In genomic region chr2:19414222-19414965, GRCm38 (mm10) we compare ENCODE assay signal across 8 mouse cellular contexts. TPM values are rescaled to one million over a fixed set of nuclear protein-coding genes. Genes with fewer than 3 reads are reported as not detected.
DNase-seq lines count a peak whose midpoint lies in the region; ATAC-seq and TF ChIP-seq lines count a peak whose summit lies in the region.

No protein-coding gene starts in this region.

- H3K4me3 ChIP-seq in forebrain, embryonic 13.5 days: peak overlapping the region; percentile 27
- peak overlapping the region; percentile 13 for H3K4me3 ChIP-seq in lung, embryonic 14.5 days (ENCODE audit: low read depth, low read length)

- 20% methylated on average over 19 of the region's 19 CpGs for WGBS in forebrain, embryonic 13.5 days
- 17% methylated on average over 19 of the region's 19 CpGs for WGBS in lung, embryonic 14.5 days

- no peaks in the 10 kb centered on the region for H3K9me3 ChIP-seq in forebrain, embryonic 13.5 days (replicated peaks)
- H3K9me3 ChIP-seq in lung, embryonic 14.5 days (ENCODE audit: low read depth, low read length): no peaks in the 10 kb centered on the region; the same call in 1 of the 2 replicates

- TF ChIP-seq CTCF in lung, embryonic 14.5 days (IDR thresholded peaks at IDR 0.05; ENCODE audit: low read depth): peak; percentile 83

- H3K9ac ChIP-seq in forebrain, embryonic 13.5 days: no peak overlapping the region
- no peak overlapping the region for H3K9ac ChIP-seq in lung, embryonic 14.5 days

- peak; percentile 76 for ATAC-seq in forebrain, embryonic 13.5 days
- ATAC-seq in lung, embryonic 14.5 days (ENCODE audit: insufficient read depth): peak; percentile 69
- 0 out of 2 replicates have a peak, but pooled peaks have one; percentile 5 for ATAC-seq in neutrophil, adult 5-6 weeks (ENCODE audit: extremely low read depth, insufficient number of reproducible peaks, low FRiP score, poor library complexity, severe bottlenecking)

- no peaks in the 10 kb centered on the region for H3K4me1 ChIP-seq in forebrain, embryonic 13.5 days
- no peaks in the 10 kb centered on the region for H3K4me1 ChIP-seq in lung, embryonic 14.5 days (ENCODE audit: insufficient read depth)

- H3K27ac ChIP-seq in forebrain, embryonic 13.5 days: no peak overlapping the region
- H3K27ac ChIP-seq in lung, embryonic 14.5 days (ENCODE audit: low read depth): no peak overlapping the region

- peak; percentile 72 for DNase-seq in Muller cell, postnatal 12 days (ENCODE audit: inconsistent ontology term)
- peak; percentile 16 for DNase-seq in cerebellum, adult 11-12 months
- DNase-seq in heart, postnatal 4 days: peak; percentile 78
- DNase-seq in layer of hippocampus, adult 8-10 months (ENCODE audit: low spot score in 2 of 2): peak; percentile 22 to 76
- peak; percentile 76 for DNase-seq in lung, embryonic 14.5 days
- DNase-seq in thymus, postnatal 14 days: peak; percentile 74

- peaks cover 12% of the 10 kb centered on the region; the same call in 1 of the 2 replicates for H3K27me3 ChIP-seq in forebrain, embryonic 13.5 days
- H3K27me3 ChIP-seq in lung, embryonic 14.5 days (ENCODE audit: insufficient read depth, low read length): no peaks in the 10 kb centered on the region

- H3K36me3 ChIP-seq in forebrain, embryonic 13.5 days (ENCODE audit: poor library complexity, severe bottlenecking): no peaks in the 10 kb centered on the region
- H3K36me3 ChIP-seq in lung, embryonic 14.5 days (ENCODE audit: insufficient read depth): no peaks in the 10 kb centered on the region

- peak overlapping the region; percentile 56 for H3K4me2 ChIP-seq in forebrain, embryonic 13.5 days
- H3K4me2 ChIP-seq in lung, embryonic 14.5 days: peak overlapping the region; percentile 54

RNA-seq across cellular contexts. Expression of gene Ptf1a, which starts 31.1 kb away (rescaled TPM):
- 0.24 and 0.36 TPM in 2 replicates for polyA plus RNA-seq in forebrain, embryonic 13.5 days (2015; fragmentation: Nextera tagmentation; extraction: Ambion mirVana)
- not detected for total RNA-seq in heart, postnatal 4 days (2021)
- total RNA-seq in layer of hippocampus, adult 8-10 months (2022): not detected
- polyA plus RNA-seq in lung, embryonic 14.5 days (2014; fragmentation: Nextera tagmentation; extraction: Ambion mirVana): not detected in 2 replicates
- total RNA-seq in neutrophil, adult 5-6 weeks (2017): not detected in 2 replicates

RNA-seq across cellular contexts. Expression of gene Msrb2, which starts 43.2 kb away (rescaled TPM):
- 9.8 and 10.3 TPM in 2 replicates for polyA plus RNA-seq in forebrain, embryonic 13.5 days (2015; fragmentation: Nextera tagmentation; extraction: Ambion mirVana)
- 10 to 100 TPM; 28.2 to 29.4 TPM for total RNA-seq in heart, postnatal 4 days (2021)
- 10 to 100 TPM; 28.2 to 33.5 (median 29.8) TPM for total RNA-seq in layer of hippocampus, adult 8-10 months (2022)
- polyA plus RNA-seq in lung, embryonic 14.5 days (2014; fragmentation: Nextera tagmentation; extraction: Ambion mirVana): 24.4 and 24.8 TPM in 2 replicates
- 6.4 and 6.5 TPM in 2 replicates for total RNA-seq in neutrophil, adult 5-6 weeks (2017)

Comparison
In these comparisons a context has a peak if more than half of its experiments do, and no peak if none do; other contexts are left out.
1. DNase-seq: peak in every context shown above with its lines; median percentile 78 in heart, postnatal 4 days; 76 in lung, embryonic 14.5 days; 74 in thymus, postnatal 14 days; 72 in Muller cell, postnatal 12 days; 49 in layer of hippocampus, adult 8-10 months; 16 in cerebellum, adult 11-12 months.
2. ATAC-seq: peak in every context shown above with its lines; median percentile 76 in forebrain, embryonic 13.5 days; 69 in lung, embryonic 14.5 days; 5 in neutrophil, adult 5-6 weeks.